Mouse (Mus musculus) adrenal gland, postnatal 14 days (tissue): ENCODE measurements at regions not wholly inside any gene's neighbourhood (a gene's known extent, or its start where the extent isn't known, plus 50 kb on each side); places are given as distances from the start of the nearest gene placed in this dataset.
"Not testable (repeated sequence)": the region's sequence is repeated elsewhere in the genome, so short reads cannot be mapped to it uniquely, and the experiment has no call there.

ENCODE experiments used
- DNase-seq: peaks from one replicate; pipeline ENCODE4 v3.0.0; 2021; ENCODE audit warnings: mixed read lengths

DNA sequence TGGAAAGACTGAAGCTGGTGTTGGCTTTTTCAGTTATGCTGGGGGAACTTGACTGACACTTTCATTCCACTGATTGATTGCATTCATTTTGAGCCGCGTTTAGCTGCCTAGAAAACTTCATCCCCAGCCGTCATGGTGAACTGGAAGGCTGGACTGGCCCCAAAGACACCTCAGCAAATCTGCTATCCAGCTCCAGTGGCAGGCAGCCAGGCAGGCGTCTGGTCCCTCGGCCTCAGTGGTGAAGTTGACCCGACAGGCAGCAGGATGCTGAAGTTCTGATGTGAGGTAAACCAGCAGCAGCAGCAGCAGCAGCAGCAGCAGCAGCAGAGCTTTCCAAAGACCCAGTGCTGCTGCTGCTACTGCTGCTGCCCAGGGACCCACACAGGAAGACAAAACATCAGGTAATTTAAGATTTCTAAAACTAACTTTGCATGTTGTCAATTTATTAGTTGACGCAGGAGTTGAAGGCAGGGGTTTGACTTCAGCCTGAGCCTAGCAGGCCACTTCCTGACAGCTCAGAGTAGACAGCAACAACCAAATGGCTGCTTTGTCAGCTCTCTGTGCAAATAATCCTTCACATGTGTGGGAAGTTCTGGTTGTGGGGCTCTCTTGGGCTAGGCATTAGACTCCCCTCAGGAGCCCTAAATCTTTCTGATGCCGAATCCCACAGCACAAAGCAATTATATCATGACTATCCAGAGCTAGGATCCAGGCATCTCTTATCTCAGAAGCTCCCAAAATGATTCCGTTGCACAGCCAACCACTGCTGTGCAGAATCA is 200.4 kb upstream of the Nhs start:
- no peak for DNase-seq

DNA sequence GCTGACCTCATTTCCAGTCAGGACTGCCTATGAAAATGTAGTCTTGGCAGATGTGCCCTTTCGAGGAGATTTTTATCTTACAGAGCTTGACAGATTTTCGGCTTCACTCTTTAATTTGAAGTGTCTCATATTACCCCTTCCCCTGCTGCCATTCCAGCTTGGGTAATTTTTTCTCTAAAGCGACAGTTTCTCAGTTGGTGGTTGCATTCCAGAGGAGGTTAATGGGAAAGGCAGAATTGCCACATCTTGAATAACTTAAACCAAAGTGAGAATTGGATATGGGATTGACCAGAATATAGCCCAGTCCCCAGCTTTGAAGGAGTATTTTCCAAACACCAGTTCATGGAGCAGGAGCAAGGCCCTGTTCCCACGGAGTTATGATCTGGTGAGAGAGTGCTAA is 188.8 kb upstream of the Nhs start:
- DNase-seq = no peak

DNA sequence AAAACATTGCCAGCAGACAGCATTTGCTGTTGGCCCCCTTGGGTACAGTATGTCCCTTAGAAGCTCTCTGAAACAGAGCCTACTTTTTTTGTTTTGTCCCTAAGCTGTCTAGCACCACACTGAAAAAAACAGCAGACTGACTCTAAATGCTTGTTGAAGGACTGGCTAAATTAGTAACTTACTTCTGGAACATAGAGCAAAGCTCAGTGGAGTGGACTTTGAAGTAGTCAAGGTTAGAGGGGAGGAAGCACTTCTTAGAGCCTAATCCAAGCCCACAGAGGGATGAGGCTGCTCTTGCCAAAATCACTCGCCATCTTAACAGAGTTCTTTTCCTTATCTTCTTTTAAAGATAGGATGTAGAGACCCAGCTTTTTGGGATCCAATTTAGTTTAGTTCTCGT is 188.4 kb upstream of the Nhs start:
- no peak for DNase-seq

DNA sequence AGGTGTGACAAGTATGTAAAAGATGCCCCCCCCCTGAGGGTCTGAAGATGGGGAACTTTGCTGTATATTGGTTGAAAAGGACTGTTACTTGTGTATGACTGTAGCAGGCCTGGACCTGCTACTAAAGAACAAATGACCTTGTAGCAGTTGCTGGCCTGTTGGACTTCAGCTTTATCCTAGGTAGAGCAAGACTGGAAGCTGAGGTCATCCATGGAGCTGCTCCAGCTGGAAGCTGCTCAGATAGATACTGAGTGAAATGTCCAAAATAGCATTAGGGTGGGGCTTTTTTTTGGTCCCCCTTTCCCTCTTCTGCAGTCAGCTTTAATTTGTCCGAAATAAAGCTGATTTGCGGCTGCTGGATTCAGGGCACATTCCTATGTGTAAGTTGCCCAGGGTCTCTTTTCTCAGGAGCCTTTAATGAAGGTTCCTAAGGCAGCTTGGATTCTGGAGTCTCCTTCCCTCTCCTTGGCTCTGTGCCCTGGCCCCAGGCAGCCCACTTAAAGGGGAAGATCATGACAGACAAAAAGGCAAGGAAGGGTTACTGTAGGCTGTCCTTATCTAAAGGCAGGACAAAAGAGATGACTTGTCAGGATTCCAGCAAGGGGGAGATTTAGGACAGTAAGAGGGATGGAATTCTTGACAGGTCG is 186.1 kb upstream of the Nhs start:
- DNase-seq = no peak

DNA sequence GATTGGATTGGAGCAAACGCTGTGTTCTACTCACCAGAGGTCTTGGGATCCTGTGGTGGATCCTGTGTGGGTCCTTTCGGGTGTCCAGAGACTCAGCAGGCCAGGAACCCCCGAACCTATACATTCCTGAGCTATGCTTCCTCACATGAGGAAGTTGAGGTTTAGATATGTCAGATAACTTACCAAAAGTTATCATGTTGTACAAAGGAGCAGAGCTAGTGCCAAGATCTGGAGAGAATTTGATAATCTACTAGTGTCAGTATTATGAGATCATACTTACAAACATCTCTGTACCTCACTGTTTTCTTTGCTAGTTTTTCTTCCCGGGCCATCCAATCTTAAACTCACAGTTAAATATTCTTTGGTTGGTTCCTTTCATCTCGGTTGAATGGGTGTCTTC is 172.6 kb upstream of the Nhs start:
- no peak for DNase-seq

- no peak for DNase-seq
These were observed 148.1 kb upstream of the Nhs start for GRCm38 (mm10) chrX:162307646-162308045.

DNA sequence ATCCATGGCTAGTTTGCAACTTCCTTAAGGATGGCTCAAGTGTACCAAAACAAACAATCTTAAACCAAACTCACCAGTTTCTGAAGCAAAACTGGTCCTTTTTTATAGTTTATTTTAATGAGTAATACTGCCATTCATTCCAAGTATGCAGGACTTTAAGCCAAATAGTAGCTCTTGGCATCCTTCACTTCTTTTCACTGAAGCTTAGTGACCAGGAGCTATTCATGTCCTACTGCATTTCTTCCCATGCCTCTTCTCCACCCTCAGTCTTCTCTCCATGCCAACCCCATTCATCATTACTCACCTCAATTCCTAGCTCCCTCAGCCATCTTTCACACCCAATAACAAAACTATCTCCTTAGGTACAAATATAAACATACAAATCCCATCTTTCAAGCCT is 144.6 kb upstream of the Nhs start:
- no peak for DNase-seq

GRCm38 (mm10) chrX:162302788-162303187 is 143.3 kb upstream of the Nhs start:
- DNase-seq = no peak

GRCm38 (mm10) chrX:162291234-162291633 is 131.7 kb upstream of the Nhs start:
- no peak for DNase-seq

DNA sequence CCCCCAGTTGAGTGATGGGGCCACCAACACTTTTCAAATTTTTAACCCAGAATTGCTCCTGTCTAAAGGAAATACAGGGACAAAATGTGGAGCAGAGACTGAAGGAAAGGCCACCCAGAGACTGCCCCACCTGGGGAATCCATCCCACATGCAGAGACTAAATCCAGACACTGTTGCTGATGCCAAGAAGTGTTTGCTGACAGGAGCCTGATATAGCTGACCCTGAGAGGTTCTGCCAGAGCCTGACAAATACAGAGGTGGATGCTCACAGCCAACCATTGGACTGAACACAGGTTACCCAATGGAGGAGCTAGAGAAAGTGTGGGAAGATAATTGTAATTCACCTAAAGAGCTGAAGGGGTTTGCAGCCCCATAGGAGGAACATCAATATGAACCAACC is 126.6 kb upstream of the Nhs start:
- DNase-seq = not testable (repeated sequence)

GRCm38 (mm10) chrX:162284252-162284651 is 124.7 kb upstream of the Nhs start:
- no peak for DNase-seq

GRCm38 (mm10) chrX:162282690-162283089 is 123.2 kb upstream of the Nhs start:
- DNase-seq = no peak

- DNase-seq = peak; percentile 50
These were observed 119.5 kb upstream of the Nhs start for GRCm38 (mm10) chrX:162278834-162279708.

GRCm38 (mm10) chrX:162274581-162274980 is 115.1 kb upstream of the Nhs start:
- DNase-seq = no peak

- no peak for DNase-seq
These were observed 111.7 kb upstream of the Nhs start for GRCm38 (mm10) chrX:162271189-162271588.

DNA sequence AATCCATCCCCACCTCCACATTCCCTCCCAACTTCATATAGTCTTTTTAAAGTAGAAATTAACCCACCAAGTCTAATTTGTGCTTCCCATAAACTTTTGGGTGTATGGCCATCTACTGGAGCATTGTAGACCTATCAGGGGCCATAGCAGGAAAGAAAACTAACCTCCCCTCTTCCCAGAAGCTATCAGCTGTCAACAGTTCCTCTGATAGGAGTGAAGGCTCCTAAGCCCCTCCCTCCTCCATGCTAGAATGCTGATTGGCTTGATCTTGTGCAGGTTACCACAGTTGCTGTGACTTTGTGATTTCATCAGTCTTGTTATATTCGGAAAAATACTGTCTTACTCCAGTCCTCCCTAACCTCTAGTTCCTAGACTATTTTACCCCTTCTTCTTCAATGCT is 109.4 kb upstream of the Nhs start:
- no peak for DNase-seq

DNA sequence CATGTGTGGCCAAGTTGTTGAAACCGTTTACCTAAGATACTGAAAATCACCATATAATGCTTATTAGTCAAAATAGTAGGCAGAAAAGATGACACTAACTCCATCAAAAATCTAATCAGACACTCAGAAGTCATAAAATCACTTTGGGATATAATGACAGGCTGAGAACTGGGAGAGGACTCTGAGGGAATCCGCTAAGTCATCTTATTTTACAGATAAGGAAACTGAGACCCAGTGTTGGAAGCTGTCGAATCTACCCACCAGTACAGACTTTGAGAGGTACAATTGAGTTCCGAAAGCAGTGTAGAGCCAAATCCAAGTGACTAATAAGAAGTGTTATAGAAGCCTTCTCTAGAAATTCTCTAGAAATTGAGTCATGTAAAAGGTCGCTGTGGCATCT is 108.6 kb upstream of the Nhs start:
- no peak for DNase-seq

GRCm38 (mm10) chrX:162267679-162268078 is 108.1 kb upstream of the Nhs start:
- DNase-seq = peak; percentile 51

DNA sequence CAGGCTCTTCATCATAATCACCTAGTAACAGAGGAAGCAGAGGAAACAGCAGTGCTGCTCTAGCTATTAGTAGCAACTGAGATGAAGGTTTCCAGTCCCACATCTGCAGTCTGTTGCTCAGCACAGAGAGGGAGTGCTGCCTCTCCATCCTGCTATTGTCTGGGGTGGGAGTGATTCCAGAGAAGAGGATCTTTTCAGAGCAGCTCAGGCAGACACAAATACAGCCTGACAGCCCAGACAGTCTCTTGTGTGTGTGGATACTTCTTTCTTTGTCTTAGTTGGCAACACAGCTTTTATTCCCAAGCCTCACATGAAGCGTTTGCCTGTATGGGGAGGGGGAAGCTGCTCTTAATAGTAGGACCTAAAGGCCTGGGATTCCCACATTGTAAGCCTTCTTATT is 107.2 kb upstream of the Nhs start:
- no peak for DNase-seq

DNA sequence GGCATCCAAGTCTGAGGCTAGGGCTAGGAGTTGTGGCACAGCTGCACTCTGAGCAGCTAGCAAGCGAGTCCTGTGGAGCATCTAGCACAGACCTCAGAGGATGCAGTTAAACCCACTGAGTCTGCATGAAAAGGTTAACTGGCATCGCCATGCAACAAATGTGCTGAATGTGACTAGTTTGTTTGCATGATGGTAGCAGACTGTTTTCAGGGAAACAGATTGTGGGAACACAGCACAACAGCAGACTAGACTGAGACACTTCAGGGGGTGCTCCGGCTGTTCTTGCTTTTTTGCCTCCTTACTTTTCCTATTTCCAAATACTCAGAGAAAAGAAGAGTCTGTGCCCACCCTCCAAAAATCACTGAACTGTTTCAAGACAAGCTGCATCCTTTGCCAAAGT is 97.9 kb upstream of the Nhs start:
- DNase-seq = no peak

DNA sequence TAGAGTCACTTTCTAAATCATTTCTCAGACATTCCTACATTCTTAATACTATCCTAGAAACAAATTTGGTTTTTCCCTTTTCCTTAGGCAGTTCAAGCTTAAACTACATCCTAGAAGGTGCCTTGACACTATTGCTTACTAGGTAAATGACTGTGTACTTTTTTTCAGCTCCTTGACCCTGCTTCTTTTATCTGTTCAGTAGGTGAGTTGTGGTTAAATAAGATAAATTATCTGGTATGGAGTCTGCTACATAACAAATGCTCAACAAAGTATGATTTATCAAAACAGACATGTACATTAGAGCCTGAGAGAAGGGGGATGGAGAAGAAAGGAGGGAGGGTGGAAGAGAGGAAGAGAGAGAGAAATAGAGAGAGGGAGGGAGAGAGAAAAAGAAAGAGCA is 96.3 kb upstream of the Nhs start:
- no peak for DNase-seq

DNA sequence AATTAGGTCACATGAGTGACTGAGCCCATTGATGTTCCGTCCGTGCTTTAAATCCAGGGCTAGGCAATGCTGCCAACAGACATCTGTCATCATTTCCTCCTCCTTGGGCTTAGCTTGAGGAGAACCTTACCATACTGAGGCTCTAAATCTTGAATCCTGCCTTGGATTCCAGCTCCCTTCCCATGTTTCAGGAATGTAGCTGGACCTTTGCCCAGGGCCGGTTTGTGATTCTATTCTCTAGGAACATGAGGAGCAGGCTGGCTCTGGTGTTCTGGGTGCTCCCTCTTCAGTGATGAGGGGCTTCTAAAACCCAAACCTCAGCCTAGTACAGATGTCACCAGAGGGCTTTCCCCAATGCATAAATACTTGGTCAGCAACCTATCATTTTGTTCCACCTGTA is 81.8 kb upstream of the Nhs start:
- peak; percentile 5 for DNase-seq

DNA sequence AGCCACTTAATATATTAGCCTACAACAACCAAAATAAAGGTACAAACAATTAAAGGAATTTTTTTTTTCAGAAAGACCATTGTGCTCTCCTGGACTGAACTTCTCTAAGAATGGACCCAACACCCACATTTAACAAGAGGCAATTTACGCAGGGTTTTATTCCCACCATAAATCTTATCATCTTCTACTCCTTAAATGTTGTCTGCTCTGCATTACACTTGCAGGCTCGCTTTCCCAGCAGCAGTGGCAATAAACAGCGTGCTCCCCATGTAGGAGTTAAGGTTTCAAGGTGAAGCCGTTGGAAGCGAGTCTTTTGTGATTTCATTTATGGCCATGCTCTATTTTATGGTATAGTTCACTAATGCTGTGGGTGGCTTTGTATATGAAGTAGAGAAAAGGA is 76.0 kb upstream of the Nhs start:
- DNase-seq = no peak
